Mouse (Mus musculus): ENCODE data around the gene Scgn. TPM values are rescaled to one million over a fixed set of nuclear protein-coding genes. Genes with fewer than 3 reads are reported as not detected.

The Scgn gene
- total and polyA plus RNA-seq, 3 experiments: not detected

DNA sequence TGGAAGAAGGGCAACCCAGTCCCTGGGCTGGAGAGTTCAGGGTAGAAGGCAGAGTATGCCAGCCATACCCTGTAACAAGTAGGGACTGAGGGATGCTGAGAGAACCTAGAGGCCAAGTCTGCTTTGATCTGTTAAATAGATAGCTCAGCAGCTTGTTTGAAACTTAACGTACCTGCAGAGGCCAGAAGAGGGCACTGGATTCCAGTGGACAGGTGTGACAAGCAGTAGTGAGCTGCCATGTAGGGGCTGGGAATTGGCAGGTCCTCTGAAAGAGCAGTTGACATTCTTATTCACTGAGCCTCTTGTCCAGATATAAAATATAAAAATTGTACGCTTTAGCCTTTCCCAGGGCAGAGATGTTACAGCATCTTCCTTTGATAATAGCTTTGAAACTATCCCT is 48.2 kb downstream of the Scgn start:
- TF ChIP-seq CTCF (IDR thresholded peaks at IDR 0.05 in 2 of 3, conservative IDR thresholded peaks at IDR 0.05 in 1 of 3; ENCODE audit: control insufficient read depth in 1 of 3, insufficient read depth in 1 of 3, low read depth in 2 of 3, low read length in 3 of 3, poor library complexity in 1 of 3, severe bottlenecking in 1 of 3) (peak in 1 of 3 experiments; percentile 16; a peak in 1 of 6 replicates), MEF2A (IDR thresholded peaks at IDR 0.05; ENCODE audit: extremely low read depth, insufficient replicate concordance, low read depth, low read length, poor library complexity, severe bottlenecking) (no peak), RAD21 (IDR thresholded peaks at IDR 0.05; ENCODE audit: low read depth, low read length) (peak; percentile 8)
- Histone ChIP-seq H3K4me1 (ENCODE audit: control insufficient read depth in 1 of 2, insufficient read depth in 2 of 2, low read length in 2 of 2) (no peaks in the 10 kb centered on the region), H3K9me3 (replicated peaks; ENCODE audit: insufficient read depth, low read length) (no peaks in the 10 kb centered on the region), H3K27ac (ENCODE audit: control insufficient read depth, low read depth, low read length) (no peak overlapping the region), H3K27me3 (ENCODE audit: control insufficient read depth in 1 of 2, insufficient read depth in 2 of 2, low read length in 2 of 2) (peaks cover 6 to 7% of the 10 kb centered on the region in 2 experiments; a peak in 3 of 4 replicates), H3K79me2 (ENCODE audit: control insufficient read depth, insufficient read depth, low read length, poor library complexity) (no peaks in the 10 kb centered on the region), H3K9ac (ENCODE audit: control insufficient read depth, low read depth, low read length, poor library complexity, severe bottlenecking) (no peak overlapping the region), H3K36me3 (ENCODE audit: control insufficient read depth in 1 of 2, insufficient read depth in 2 of 2, low read length in 2 of 2) (no peaks in the 10 kb centered on the region), H3K4me3 (ENCODE audit: control insufficient read depth in 1 of 2, insufficient read depth in 1 of 2, low read depth in 2 of 2, low read length in 2 of 2) (no peak overlapping the region)
- DNase-seq (ENCODE audit: low read depth, low spot score): peak; percentile 5

DNA sequence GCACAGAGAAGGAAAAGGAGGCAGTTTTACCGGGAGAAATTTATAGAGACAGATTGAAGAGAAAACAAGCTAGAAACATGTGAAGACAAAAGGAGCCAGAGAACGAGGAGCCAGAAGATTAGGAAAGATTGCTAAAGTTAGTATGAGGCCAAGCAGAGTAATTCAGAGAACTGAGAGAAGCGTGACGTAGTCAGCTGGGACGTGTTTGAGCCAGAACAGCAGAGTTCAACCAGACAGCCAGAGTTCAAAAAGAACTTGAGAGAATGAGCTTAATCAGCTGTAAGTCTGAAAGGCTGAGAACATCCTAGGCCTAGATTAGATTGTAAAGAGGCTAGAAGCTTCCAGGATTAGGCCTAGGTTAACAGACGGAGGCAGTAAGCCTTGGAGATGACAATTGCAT is 50.7 kb downstream of the Scgn start:
- no peak overlapping the region for H3K9ac ChIP-seq (ENCODE audit: control insufficient read depth, low read depth, low read length, poor library complexity, severe bottlenecking)
- no peak for TF ChIP-seq ETS1 (IDR thresholded peaks at IDR 0.05; ENCODE audit: low read depth, low read length)
- TF ChIP-seq ZMIZ1 (IDR thresholded peaks at IDR 0.05; ENCODE audit: low read depth, low read length): no peak
- TF ChIP-seq BHLHE40 (IDR thresholded peaks at IDR 0.05; ENCODE audit: borderline replicate concordance, low read depth, low read length): no peak
- no peak for TF ChIP-seq MAZ (IDR thresholded peaks at IDR 0.05; ENCODE audit: low read depth, low read length)
- TF ChIP-seq E2F4 (IDR thresholded peaks at IDR 0.05; ENCODE audit: borderline replicate concordance, low read depth, low read length): no peak
- TF ChIP-seq ZC3H11A (IDR thresholded peaks at IDR 0.05; ENCODE audit: low read depth, low read length): no peak
- TF ChIP-seq NELFE (IDR thresholded peaks at IDR 0.05; ENCODE audit: low read depth, low read length): no peak
- no peak for TF ChIP-seq MYB (IDR thresholded peaks at IDR 0.05; ENCODE audit: low read depth, low read length)
- no peak for TF ChIP-seq POLR2A (IDR thresholded peaks at IDR 0.05; ENCODE audit: control insufficient read depth in 1 of 2, insufficient read depth in 1 of 2, low read depth in 1 of 2, low read length in 2 of 2, poor library complexity in 1 of 2)
- no peak for TF ChIP-seq CTCF (IDR thresholded peaks at IDR 0.05 in 2 of 3, conservative IDR thresholded peaks at IDR 0.05 in 1 of 3; ENCODE audit: control insufficient read depth in 1 of 3, insufficient read depth in 1 of 3, low read depth in 2 of 3, low read length in 3 of 3, poor library complexity in 1 of 3, severe bottlenecking in 1 of 3)
- TF ChIP-seq TAL1 (IDR thresholded peaks at IDR 0.05; ENCODE audit: low read length): no peak
- no peak for TF ChIP-seq NRF1 (IDR thresholded peaks at IDR 0.05; ENCODE audit: insufficient read depth, low read depth, low read length, poor library complexity, severe bottlenecking)
- TF ChIP-seq ZNF384 (IDR thresholded peaks at IDR 0.05; ENCODE audit: low read depth, low read length): no peak
- no peak for TF ChIP-seq GABPA (IDR thresholded peaks at IDR 0.05; ENCODE audit: low read depth, low read length)
- peaks cover 2 to 14% of the 10 kb centered on the region in 2 experiments for H3K27me3 ChIP-seq (ENCODE audit: control insufficient read depth in 1 of 2, insufficient read depth in 2 of 2, low read length in 2 of 2)
- H3K36me3 ChIP-seq (ENCODE audit: control insufficient read depth in 1 of 2, insufficient read depth in 2 of 2, low read length in 2 of 2): no peaks in the 10 kb centered on the region
- H3K4me1 ChIP-seq (ENCODE audit: control insufficient read depth in 1 of 2, insufficient read depth in 2 of 2, low read length in 2 of 2): no peaks in the 10 kb centered on the region
- H3K9me3 ChIP-seq (replicated peaks; ENCODE audit: insufficient read depth, low read length): no peaks in the 10 kb centered on the region
- no peaks in the 10 kb centered on the region for H3K79me2 ChIP-seq (ENCODE audit: control insufficient read depth, insufficient read depth, low read length, poor library complexity)
- no peak overlapping the region for H3K27ac ChIP-seq (ENCODE audit: control insufficient read depth, low read depth, low read length)
- no peak for DNase-seq (ENCODE audit: low read depth, low spot score)
- no peak overlapping the region for H3K4me3 ChIP-seq (ENCODE audit: control insufficient read depth in 1 of 2, insufficient read depth in 1 of 2, low read depth in 2 of 2, low read length in 2 of 2)

All from MEL (cell line).